Mouse (Mus musculus) C2C12 (cell line): ENCODE measurements at regions not wholly inside any gene's neighbourhood (a gene's known extent, or its start where the extent isn't known, plus 50 kb on each side); places are given as distances from the start of the nearest gene placed in this dataset.

Source experiments
- H3K27me3 ChIP-seq: one replicate; pipeline ENCODE4 v1.6.1; 2011; ENCODE audit not compliant: control insufficient read depth, insufficient read depth, insufficient read length
- H3K36me3 ChIP-seq: one replicate; pipeline ENCODE4 v1.6.1; 2011; ENCODE audit not compliant: control insufficient read depth, insufficient read depth
- H3K4me3 ChIP-seq: one replicate; pipeline ENCODE4 v1.5.1; 2011; ENCODE audit warnings: mild to moderate bottlenecking, control low read depth; ENCODE audit not compliant: poor library complexity, insufficient read depth, severe bottlenecking
- H3K79me2 ChIP-seq: one replicate; pipeline ENCODE4 v1.6.1; 2011; ENCODE audit not compliant: control insufficient read depth, insufficient read depth
- H3K79me3 ChIP-seq: one replicate; pipeline ENCODE4 v1.6.1; 2011; ENCODE audit warnings: low read depth, control low read depth
- H3ac ChIP-seq: one replicate; pipeline ENCODE3; 2011; ENCODE audit warnings: low read depth; ENCODE audit not compliant: control insufficient read depth, insufficient read length
- CEBPB ChIP-seq: IDR thresholded peaks from one replicate; pipeline ENCODE4 v1.6.1; 2011; ENCODE audit warnings: low read depth, mild to moderate bottlenecking, control low read depth, moderate library complexity
- CTCF ChIP-seq: IDR thresholded peaks from one replicate; pipeline ENCODE4 v1.5.1; 2011; ENCODE audit not compliant: control insufficient read depth, insufficient read depth, insufficient read length
- FOSL1 ChIP-seq: IDR thresholded peaks from one replicate; pipeline ENCODE4 v1.8.0; 2011; ENCODE audit warnings: mild to moderate bottlenecking, low read length; ENCODE audit not compliant: poor library complexity, insufficient read depth, severe bottlenecking
- MAX ChIP-seq: IDR thresholded peaks from one replicate; pipeline ENCODE4 v1.6.1; 2011; ENCODE audit warnings: mild to moderate bottlenecking, control low read depth
- MYOD1 ChIP-seq: IDR thresholded peaks from one replicate; pipeline ENCODE4 v1.6.1; 2011; ENCODE audit warnings: low read depth; ENCODE audit not compliant: control insufficient read depth, insufficient read length
- MYOG ChIP-seq: IDR thresholded peaks from one replicate; pipeline ENCODE4 v1.6.1; 2011; ENCODE audit not compliant: control insufficient read depth, insufficient read length; ENCODE audit errors: extremely low read depth
- USF1 ChIP-seq: IDR thresholded peaks from one replicate; pipeline ENCODE4 v1.6.1; 2011; ENCODE audit warnings: low read depth, mild to moderate bottlenecking, control low read depth, moderate library complexity

- H3K27me3 ChIP-seq, result no peaks in the 10 kb centered on the region
- H3K79me3 ChIP-seq, result no peaks in the 10 kb centered on the region
- no peak overlapping the region for H3K4me3 ChIP-seq
- no peaks in the 10 kb centered on the region for H3K79me2 ChIP-seq
- no peak overlapping the region for H3ac ChIP-seq
- H3K36me3 ChIP-seq, result no peaks in the 10 kb centered on the region
- no peak for TF ChIP-seq CTCF
- TF ChIP-seq MAX, result no peak
These were observed 153.0 kb downstream of the Ly86 start for GRCm38 (mm10) chr13:37497986-37498385.

GRCm38 (mm10) chr13:37500668-37501286 is 155.8 kb downstream of the Ly86 start:
- no peaks in the 10 kb centered on the region for H3K79me2 ChIP-seq
- no peak overlapping the region for H3K4me3 ChIP-seq
- H3K36me3 ChIP-seq, result no peaks in the 10 kb centered on the region
- no peaks in the 10 kb centered on the region for H3K27me3 ChIP-seq
- no peaks in the 10 kb centered on the region for H3K79me3 ChIP-seq
- H3ac ChIP-seq, result no peak overlapping the region
- TF ChIP-seq USF1, result no peak
- TF ChIP-seq MYOG, result no peak
- no peak for TF ChIP-seq MYOD1
- no peak for TF ChIP-seq MAX
- no peak for TF ChIP-seq FOSL1
- TF ChIP-seq CTCF, result no peak
- TF ChIP-seq CEBPB, result no peak

- no peaks in the 10 kb centered on the region for H3K79me3 ChIP-seq
- no peaks in the 10 kb centered on the region for H3K36me3 ChIP-seq
- TF ChIP-seq MYOG, result no peak
- no peak for TF ChIP-seq CEBPB
- no peak for TF ChIP-seq USF1
- TF ChIP-seq FOSL1, result no peak
- no peak for TF ChIP-seq MAX
- TF ChIP-seq MYOD1, result no peak
- no peak for TF ChIP-seq CTCF
- no peaks in the 10 kb centered on the region for H3K27me3 ChIP-seq
- no peak overlapping the region for H3K4me3 ChIP-seq
- H3K79me2 ChIP-seq, result no peaks in the 10 kb centered on the region
- no peak overlapping the region for H3ac ChIP-seq
These were observed 158.4 kb downstream of the Ly86 start for GRCm38 (mm10) chr13:37503449-37503848.

- H3K79me2 ChIP-seq, result no peaks in the 10 kb centered on the region
- no peaks in the 10 kb centered on the region for H3K36me3 ChIP-seq
- TF ChIP-seq CEBPB (no peak), MAX (no peak), USF1 (no peak), MYOG (no peak), CTCF (no peak), MYOD1 (no peak), FOSL1 (no peak)
- no peaks in the 10 kb centered on the region for H3K79me3 ChIP-seq
- H3ac ChIP-seq, result no peak overlapping the region
- H3K4me3 ChIP-seq, result no peak overlapping the region
- H3K27me3 ChIP-seq, result no peaks in the 10 kb centered on the region
These were observed 158.9 kb downstream of the Ly86 start for GRCm38 (mm10) chr13:37503898-37504297.

DNA sequence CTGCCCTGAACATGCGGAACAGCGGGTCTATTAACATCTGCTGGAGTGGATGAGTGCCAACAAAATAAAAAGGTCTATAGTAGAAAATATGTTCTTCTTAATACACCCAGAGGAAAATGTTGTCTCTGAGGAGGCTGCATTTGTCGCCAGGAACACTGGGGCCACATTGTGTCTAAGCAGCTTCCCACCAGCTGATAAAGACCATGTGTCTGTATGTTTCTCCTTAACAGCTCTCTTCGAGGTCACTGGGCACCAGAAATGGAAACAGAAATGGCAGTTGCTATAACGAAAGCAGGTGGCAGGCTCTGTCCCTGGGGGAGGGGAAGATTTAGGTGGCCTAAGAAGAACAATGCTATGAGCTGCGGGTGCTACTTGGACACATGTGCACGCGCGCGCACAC is 159.4 kb downstream of the Ly86 start:
- TF ChIP-seq CEBPB (no peak), MYOD1 (no peak), MAX (no peak), FOSL1 (no peak), CTCF (no peak), MYOG (no peak), USF1 (no peak)
- H3ac ChIP-seq, result no peak overlapping the region

GRCm38 (mm10) chr13:37505617-37506016 is 160.6 kb downstream of the Ly86 start:
- TF ChIP-seq FOSL1 (no peak), CEBPB (no peak), CTCF (no peak), USF1 (no peak), MYOG (no peak), MYOD1 (no peak), MAX (no peak)
- H3K36me3 ChIP-seq, result no peaks in the 10 kb centered on the region
- no peak overlapping the region for H3ac ChIP-seq
- no peak overlapping the region for H3K4me3 ChIP-seq
- no peaks in the 10 kb centered on the region for H3K27me3 ChIP-seq
- no peaks in the 10 kb centered on the region for H3K79me2 ChIP-seq
- H3K79me3 ChIP-seq, result no peaks in the 10 kb centered on the region

More for the DNA sequence above, 159.4 kb downstream of the Ly86 start:
- H3K27me3 ChIP-seq, result no peaks in the 10 kb centered on the region
- H3K4me3 ChIP-seq, result no peak overlapping the region
- no peaks in the 10 kb centered on the region for H3K36me3 ChIP-seq
- H3K79me3 ChIP-seq, result no peaks in the 10 kb centered on the region
- H3K79me2 ChIP-seq, result no peaks in the 10 kb centered on the region
